Mouse (Mus musculus) kidney, postnatal 0 days (tissue): ENCODE results near the gene Pus7l. TPM values are rescaled to one million over a fixed set of nuclear protein-coding genes. Genes with fewer than 3 reads are reported as not detected.

Source experiments
- ATAC-seq: fragments of 200-750 bp; cut with Nextera tagmentation; replicated peaks from 2 replicates; pipeline ENCODE4 v1.8.0; 2017; ENCODE audit warnings: low read depth, moderate number of reproducible peaks, moderate TSS enrichment, moderate library complexity; ENCODE audit not compliant: low FRiP score
- DNase-seq: peaks from one replicate; pipeline ENCODE4 v3.0.0-alpha.2; 2016; ENCODE audit warnings: low spot score
- H3K27ac ChIP-seq: fragments of 300-500 bp; sonication (generic); 2 replicates; pipeline ENCODE4 v1.5.1; 2014; ENCODE audit warnings: mild to moderate bottlenecking
- H3K27me3 ChIP-seq: fragments of 300-500 bp; sonication (generic); 2 replicates; pipeline ENCODE4 v1.6.1; 2014; ENCODE audit warnings: low read length, mixed read lengths; ENCODE audit not compliant: insufficient read depth
- H3K36me3 ChIP-seq: fragments of 300-500 bp; sonication (generic); 2 replicates; pipeline ENCODE4 v1.6.1; 2014; ENCODE audit warnings: low read length, mixed read lengths; ENCODE audit not compliant: insufficient read depth
- H3K4me1 ChIP-seq: fragments of 300-500 bp; sonication (generic); replicated peaks from 2 replicates; pipeline ENCODE4 v1.6.1; 2014; ENCODE audit warnings: antibody characterized with exemption, low read length, mixed read lengths; ENCODE audit not compliant: insufficient read depth
- H3K4me2 ChIP-seq: fragments of 300-500 bp; sonication (generic); 2 replicates; pipeline ENCODE4 v1.6.1; 2014; ENCODE audit warnings: mild to moderate bottlenecking, low read length, moderate library complexity, mixed read lengths
- H3K4me3 ChIP-seq: fragments of 300-500 bp; sonication (generic); replicated peaks from 2 replicates; pipeline ENCODE4 v1.5.1; 2014; ENCODE audit warnings: low read depth, low read length
- H3K9ac ChIP-seq: fragments of 300-500 bp; sonication (generic); 2 replicates; pipeline ENCODE4 v1.6.1; 2014; ENCODE audit warnings: low read depth, low read length
- H3K9me3 ChIP-seq: fragments of 300-500 bp; sonication (generic); replicated peaks from 2 replicates; pipeline ENCODE4 v1.6.1; 2016; ENCODE audit warnings: low read length, inconsistent platforms, mixed read lengths
- CTCF ChIP-seq: IDR thresholded peaks from 2 replicates; pipeline ENCODE4 v1.5.1; 2016; ENCODE audit warnings: antibody characterized with exemption, low read depth, mild to moderate bottlenecking, moderate library complexity
- WGBS: fragments of 180-500 bp; shearing (Covaris S2); extraction: QIAGEN DNeasy Blood & Tissue Kit; methylation state at CpG from one replicate; pipeline ENCODE4 v1.1.7; 2014; 5-methylcytosine and 5-hydroxymethylcytosine counted together
- polyA plus RNA-seq: library from polyadenylated mRNA; unstranded; fragments of >200 nt; fragmentation: Nextera tagmentation; extraction: Ambion mirVana; gene quantifications from 2 replicates; pipeline ENCODE4 v1.2.1, GENCODE M21; 2015

Pus7l gene
- polyA plus RNA-seq, 1 experiment from 2014 or later: 7.0 TPM

GRCm38 (mm10) chr15:94544844-94545243, 1.5 kb upstream of the Pus7l start:
- Histone ChIP-seq H3K4me2 (no peak overlapping the region), H3K36me3 (no peaks in the 10 kb centered on the region), H3K4me3 (no peak overlapping the region), H3K4me1 (peaks cover 6% of the 10 kb centered on the region; the same call in 1 of the 2 replicates), H3K9ac (no peak overlapping the region), H3K9me3 (no peaks in the 10 kb centered on the region), H3K27me3 (no peaks in the 10 kb centered on the region), H3K27ac (no peak overlapping the region)
- DNase-seq (no peak), ATAC-seq (no peak)
- WGBS: 77% methylated on average over 4 of the region's 4 CpGs
- no peak for TF ChIP-seq CTCF

GRCm38 (mm10) chr15:94544052-94544636, 797 bp upstream of the Pus7l start:
- WGBS: 36% methylated on average over 9 of the region's 9 CpGs
- TF ChIP-seq CTCF: 0 out of 2 replicates have a peak, but pooled peaks have one; percentile 2
- no peaks in the 10 kb centered on the region for H3K9me3 ChIP-seq
- H3K4me3 ChIP-seq: peak overlapping the region; percentile 84
- H3K36me3 ChIP-seq: no peaks in the 10 kb centered on the region
- peak overlapping the region; percentile 80 for H3K4me2 ChIP-seq
- peak overlapping the region; percentile 92 for H3K27ac ChIP-seq
- ATAC-seq (no peak), DNase-seq (no peak)
- H3K27me3 ChIP-seq: no peaks in the 10 kb centered on the region
- H3K9ac ChIP-seq: peak overlapping the region; percentile 70
- H3K4me1 ChIP-seq: peaks cover 6% of the 10 kb centered on the region; the same call in 1 of the 2 replicates

GRCm38 (mm10) chr15:94542567-94543408, 559 bp downstream of the Pus7l start:
- Histone ChIP-seq H3K9me3 (no peaks in the 10 kb centered on the region), H3K9ac (peak overlapping the region; percentile 70), H3K27me3 (no peaks in the 10 kb centered on the region), H3K4me1 (peaks cover 6% of the 10 kb centered on the region; the same call in 1 of the 2 replicates), H3K4me2 (peak overlapping the region; percentile 80), H3K4me3 (peak overlapping the region; percentile 84), H3K36me3 (no peaks in the 10 kb centered on the region), H3K27ac (peak overlapping the region; percentile 92)
- peak; percentile 90 for ATAC-seq
- no peak for TF ChIP-seq CTCF
- WGBS: 9% methylated on average over 22 of the region's 22 CpGs
- DNase-seq: no peak

GRCm38 (mm10) chr15:94539296-94539695, 4.1 kb downstream of the Pus7l start:
- H3K4me2 ChIP-seq: no peak overlapping the region
- 88% methylated on average over 3 of the region's 3 CpGs for WGBS
- no peak overlapping the region for H3K4me3 ChIP-seq
- no peak overlapping the region for H3K27ac ChIP-seq
- no peak for DNase-seq
- no peaks in the 10 kb centered on the region for H3K36me3 ChIP-seq
- TF ChIP-seq CTCF: no peak
- peaks cover 6% of the 10 kb centered on the region; the same call in 1 of the 2 replicates for H3K4me1 ChIP-seq
- no peaks in the 10 kb centered on the region for H3K27me3 ChIP-seq
- no peaks in the 10 kb centered on the region for H3K9me3 ChIP-seq
- no peak for ATAC-seq
- no peak overlapping the region for H3K9ac ChIP-seq

GRCm38 (mm10) chr15:94535521-94535920, 7.8 kb downstream of the Pus7l start:
- Histone ChIP-seq H3K4me2 (no peak overlapping the region), H3K4me1 (no peaks in the 10 kb centered on the region), H3K27ac (no peak overlapping the region), H3K4me3 (no peak overlapping the region), H3K9me3 (no peaks in the 10 kb centered on the region), H3K36me3 (0 out of 2 replicates have a peak, but pooled peaks cover 4% of the 10 kb centered on the region), H3K9ac (no peak overlapping the region), H3K27me3 (no peaks in the 10 kb centered on the region)
- no peak for TF ChIP-seq CTCF
- ATAC-seq (no peak), DNase-seq (no peak)
- 83% methylated on average over 7 of the region's 7 CpGs for WGBS

GRCm38 (mm10) chr15:94532956-94533355, 10.4 kb downstream of the Pus7l start:
- Histone ChIP-seq H3K4me1 (no peaks in the 10 kb centered on the region), H3K36me3 (0 out of 2 replicates have a peak, but pooled peaks cover 4% of the 10 kb centered on the region), H3K4me3 (no peak overlapping the region), H3K4me2 (no peak overlapping the region), H3K9me3 (no peaks in the 10 kb centered on the region), H3K27me3 (no peaks in the 10 kb centered on the region), H3K9ac (no peak overlapping the region), H3K27ac (no peak overlapping the region)
- DNase-seq (no peak), ATAC-seq (no peak)
- 90% methylated on average over 6 of the region's 6 CpGs for WGBS
- no peak for TF ChIP-seq CTCF
